Comparison of ENCODE assay signal across 12 mouse cellular contexts in genomic region chr11:34726699-34727347, GRCm38 (mm10).
"Had no signal": no experiment of that assay in that cellular context is flagged by ENCODE, and none has a peak within 500 bp of the region (broad histone marks: within the 10 kb centered on the region; RNA-seq: fewer than 3 reads in every experiment).

No protein-coding gene starts in this region.

- H3K4me3 ChIP-seq: limb, embryonic 12.5 days; midbrain, embryonic 15.5 days; neural tube, embryonic 12.5 days had no signal

- H3K27ac ChIP-seq: limb, embryonic 12.5 days; midbrain, embryonic 15.5 days; neural tube, embryonic 12.5 days; stomach, postnatal 0 days had no signal

- H3K36me3 ChIP-seq: limb, embryonic 12.5 days; midbrain, embryonic 15.5 days; neural tube, embryonic 12.5 days had no signal

- H3K9ac ChIP-seq: limb, embryonic 12.5 days; lung, embryonic 14.5 days; midbrain, embryonic 15.5 days; neural tube, embryonic 12.5 days had no signal

- ATAC-seq: midbrain, embryonic 15.5 days had no signal

- H3K9me3 ChIP-seq: limb, embryonic 12.5 days; midbrain, embryonic 15.5 days; neural tube, embryonic 12.5 days had no signal

- DNase-seq: kidney, adult 18-20 months; kidney, postnatal 14 days; lung, embryonic 14.5 days; lung, postnatal 10 days; lung, postnatal 4 days; thymus, adult 2 months; thymus, postnatal 25 days had no signal

- H3K4me1 ChIP-seq: limb, embryonic 12.5 days; neural tube, embryonic 12.5 days had no signal

- H3K4me2 ChIP-seq: limb, embryonic 12.5 days; lung, embryonic 14.5 days; midbrain, embryonic 11.5 days; midbrain, embryonic 15.5 days; neural tube, embryonic 12.5 days had no signal

- H3K27me3 ChIP-seq: midbrain, embryonic 15.5 days; neural tube, embryonic 12.5 days had no signal
